Mouse (Mus musculus) stomach, postnatal 0 days (tissue): Measurements from ENCODE around the gene Il22ra1. TPM values are rescaled to one million over a fixed set of nuclear protein-coding genes. Genes with fewer than 3 reads are reported as not detected.

Experiments
- ATAC-seq: fragments of 200-750 bp; cut with Nextera tagmentation; 2 replicates; pipeline ENCODE4 v1.8.0; 2017; ENCODE audit not compliant: low FRiP score, low TSS enrichment
- DNase-seq: peaks from one replicate; pipeline ENCODE4 v3.0.0-alpha.2; 2016; ENCODE audit warnings: low spot score
- H3K27ac ChIP-seq: fragments of 300-500 bp; sonication (generic); replicated peaks from 2 replicates; pipeline ENCODE4 v1.5.1; 2014; ENCODE audit warnings: mild to moderate bottlenecking, control low read depth
- H3K27me3 ChIP-seq: fragments of 300-500 bp; sonication (generic); 2 replicates; pipeline ENCODE4 v1.6.1; 2014; ENCODE audit warnings: low read length; ENCODE audit not compliant: control insufficient read depth, insufficient read depth
- H3K36me3 ChIP-seq: fragments of 300-500 bp; sonication (generic); 2 replicates; pipeline ENCODE4 v1.6.1; 2014; ENCODE audit warnings: low read length, mixed read lengths; ENCODE audit not compliant: control insufficient read depth, insufficient read depth
- H3K4me1 ChIP-seq: fragments of 300-500 bp; sonication (generic); replicated peaks from 2 replicates; pipeline ENCODE4 v1.6.1; 2014; ENCODE audit warnings: antibody characterized with exemption; ENCODE audit not compliant: control insufficient read depth, insufficient read depth
- H3K4me2 ChIP-seq: fragments of 300-500 bp; sonication (generic); replicated peaks from 2 replicates; pipeline ENCODE4 v1.6.1; 2014; ENCODE audit warnings: low read depth, mild to moderate bottlenecking, control low read depth, moderate library complexity
- H3K4me3 ChIP-seq: fragments of 300-500 bp; sonication (generic); 2 replicates; pipeline ENCODE4 v1.5.1; 2014; ENCODE audit warnings: low read depth, low read length, control low read depth
- H3K9ac ChIP-seq: fragments of 300-500 bp; sonication (generic); 2 replicates; pipeline ENCODE4 v1.6.1; 2014; ENCODE audit warnings: mild to moderate bottlenecking, low read length, control low read depth, mixed read lengths
- H3K9me3 ChIP-seq: fragments of 300-500 bp; sonication (generic); 2 replicates; pipeline ENCODE4 v1.6.1; 2016; ENCODE audit warnings: low read length; ENCODE audit not compliant: control insufficient read depth
- CTCF ChIP-seq: IDR thresholded peaks from 2 replicates; pipeline ENCODE4 v1.5.1; 2016; ENCODE audit warnings: antibody characterized with exemption, low read depth, mild to moderate bottlenecking, moderate library complexity
- EP300 ChIP-seq: optimal IDR thresholded peaks from 2 replicates; pipeline ENCODE3; 2016; ENCODE audit warnings: antibody characterized with exemption
- WGBS: fragments of 180-500 bp; shearing (Covaris S2); extraction: QIAGEN DNeasy Blood & Tissue Kit; methylation state at CpG from one replicate; pipeline ENCODE4 v1.1.7; 2014; 5-methylcytosine and 5-hydroxymethylcytosine counted together
- polyA plus RNA-seq: library from polyadenylated mRNA; unstranded; fragments of >200 nt; fragmentation: Nextera tagmentation; extraction: Ambion mirVana; gene quantifications from 2 replicates; pipeline ENCODE4 v1.2.1, GENCODE M21; 2015

The Il22ra1 gene
- polyA plus RNA-seq, 1 experiment from 2014 or later: 0.63 TPM

DNA sequence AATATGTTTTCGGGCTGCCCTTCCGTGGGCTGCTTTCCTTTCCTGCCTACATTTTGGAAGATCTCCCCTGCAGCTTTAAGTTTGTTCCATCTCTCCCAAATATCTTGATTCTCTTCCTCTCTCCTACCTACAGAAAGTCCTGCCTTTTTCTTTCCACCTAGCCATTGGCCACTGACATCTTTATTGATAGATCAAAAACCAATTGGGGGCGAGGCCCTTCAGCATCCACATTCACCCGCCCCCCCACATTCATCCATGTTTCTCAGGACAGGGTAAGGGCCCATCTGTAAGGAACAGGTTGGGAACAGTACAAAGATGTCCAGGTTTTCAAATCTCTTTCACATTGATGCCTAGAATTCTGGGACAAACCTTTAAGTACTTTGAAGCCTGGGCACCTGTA, 48.9 kb downstream of the Il22ra1 start:
- TF ChIP-seq EP300 (no peak), CTCF (no peak)

DNA sequence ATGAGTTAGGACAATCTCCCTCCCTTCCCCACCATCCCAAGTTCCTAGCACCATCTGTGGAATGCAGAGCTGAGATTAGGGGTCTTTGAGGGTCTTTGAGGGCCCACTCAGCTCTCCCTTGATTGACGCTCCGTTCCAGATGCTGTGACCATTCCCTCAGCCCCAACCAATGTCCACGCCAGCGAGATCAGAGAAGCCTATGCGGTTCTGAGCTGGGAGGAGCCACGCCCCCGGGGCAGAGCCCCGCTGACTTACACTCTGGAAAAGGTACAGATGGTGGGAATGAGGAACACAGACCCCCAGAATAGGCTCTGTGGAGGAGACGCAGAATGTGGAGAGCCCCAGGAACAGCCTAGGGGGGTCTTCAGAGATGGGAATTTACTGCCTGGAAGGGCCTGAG, 51.7 kb downstream of the Il22ra1 start:
- no peak for TF ChIP-seq EP300
- TF ChIP-seq CTCF: no peak
- no peaks in the 10 kb centered on the region for H3K9me3 ChIP-seq
- WGBS: 65% methylated on average over 9 of the region's 9 CpGs
- H3K4me3 ChIP-seq: no peak overlapping the region
- no peak for ATAC-seq
- no peak overlapping the region for H3K27ac ChIP-seq
- no peaks in the 10 kb centered on the region for H3K27me3 ChIP-seq
- DNase-seq: no peak
- no peak overlapping the region for H3K9ac ChIP-seq
- no peak overlapping the region for H3K4me2 ChIP-seq
- H3K36me3 ChIP-seq: no peaks in the 10 kb centered on the region
- H3K4me1 ChIP-seq: 0 out of 2 replicates have a peak, but pooled peaks cover 3% of the 10 kb centered on the region

More for the DNA sequence above, 48.9 kb downstream of the Il22ra1 start:
- H3K4me1 ChIP-seq: 0 out of 2 replicates have a peak, but pooled peaks cover 3% of the 10 kb centered on the region
- no peaks in the 10 kb centered on the region for H3K27me3 ChIP-seq
- no peaks in the 10 kb centered on the region for H3K9me3 ChIP-seq
- H3K4me3 ChIP-seq: no peak overlapping the region
- no peak overlapping the region for H3K4me2 ChIP-seq
- no peak overlapping the region for H3K9ac ChIP-seq
- no peak for ATAC-seq
- DNase-seq: no peak
- H3K36me3 ChIP-seq: no peaks in the 10 kb centered on the region
- WGBS: 93% methylated on average over 4 of the region's 4 CpGs
- no peak overlapping the region for H3K27ac ChIP-seq

DNA sequence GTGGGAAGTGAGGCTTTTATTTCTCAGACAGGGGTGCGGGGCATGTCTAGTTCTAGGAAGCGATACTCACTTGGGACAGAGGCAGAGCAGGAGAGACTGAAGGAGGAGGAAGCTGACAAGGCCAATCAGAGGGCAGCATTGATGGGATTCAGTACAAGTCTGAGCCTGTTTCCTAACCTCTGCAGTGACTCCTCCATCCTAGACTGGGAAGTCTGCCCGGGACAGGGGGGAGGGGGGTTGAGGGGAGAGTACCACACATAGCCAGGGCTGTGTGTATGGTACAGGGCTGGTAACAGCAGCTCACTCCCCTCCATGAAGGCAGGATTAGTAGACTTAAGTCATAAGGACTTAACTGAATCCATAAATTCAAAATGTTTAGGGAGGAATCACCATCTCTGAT, 52.3 kb downstream of the Il22ra1 start:
- Histone ChIP-seq H3K9ac (no peak overlapping the region), H3K9me3 (no peaks in the 10 kb centered on the region), H3K27ac (no peak overlapping the region), H3K4me1 (0 out of 2 replicates have a peak, but pooled peaks cover 3% of the 10 kb centered on the region), H3K4me3 (no peak overlapping the region), H3K36me3 (no peaks in the 10 kb centered on the region), H3K4me2 (no peak overlapping the region), H3K27me3 (no peaks in the 10 kb centered on the region)
- ATAC-seq (peak; percentile 81), DNase-seq (peak; percentile 54)
- TF ChIP-seq CTCF (no peak), EP300 (no peak)
- WGBS: 56% methylated on average over 3 of the region's 3 CpGs

DNA sequence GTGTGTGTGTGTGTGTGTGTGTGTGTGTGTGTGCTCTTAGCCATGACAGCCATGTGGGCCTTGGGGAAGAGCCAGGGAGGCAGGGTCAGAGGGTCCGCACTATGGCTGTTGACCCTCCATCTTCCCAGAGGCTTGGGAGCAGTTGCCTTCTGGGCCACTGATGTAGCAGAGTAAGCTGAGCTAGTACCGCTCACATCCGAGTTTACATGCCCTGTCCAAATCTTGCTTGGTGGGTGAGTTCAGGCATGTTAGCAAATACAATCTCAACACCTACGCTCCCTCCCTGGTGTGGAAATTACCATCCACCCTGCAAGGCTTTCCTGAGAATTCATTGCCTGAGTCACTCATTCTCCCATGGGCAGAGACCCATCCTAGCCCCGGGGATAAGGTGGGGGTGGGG, 53.3 kb downstream of the Il22ra1 start:
- Histone ChIP-seq H3K36me3 (no peaks in the 10 kb centered on the region), H3K27me3 (no peaks in the 10 kb centered on the region), H3K4me2 (no peak overlapping the region), H3K4me1 (0 out of 2 replicates have a peak, but pooled peaks cover 3% of the 10 kb centered on the region), H3K9me3 (no peaks in the 10 kb centered on the region), H3K4me3 (no peak overlapping the region), H3K27ac (peak overlapping the region; percentile 49; the same call in 1 of the 2 replicates), H3K9ac (no peak overlapping the region)
- ATAC-seq (no peak), DNase-seq (no peak)
- TF ChIP-seq CTCF (no peak), EP300 (no peak)
- WGBS: 65% methylated on average over 5 of the region's 5 CpGs

DNA sequence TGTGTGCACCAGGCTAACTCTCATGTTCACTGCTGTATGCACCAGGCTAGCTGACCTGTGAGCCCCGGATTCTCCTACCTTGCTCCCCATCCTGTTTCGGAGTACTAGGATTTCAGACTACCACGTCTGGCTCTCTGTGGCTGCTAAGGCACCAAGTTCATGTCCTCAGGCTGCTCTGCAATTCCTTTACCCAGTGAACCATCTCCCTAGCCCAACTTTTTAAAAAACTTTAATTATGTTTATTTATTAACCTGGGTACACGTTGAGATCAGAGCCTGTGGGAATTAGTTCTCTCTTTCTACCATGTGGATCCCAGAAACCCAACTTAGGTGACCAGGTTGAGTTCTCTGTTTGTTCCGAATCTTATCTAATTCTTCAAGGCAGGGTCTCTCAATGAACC, 58.6 kb downstream of the Il22ra1 start:
- ATAC-seq (no peak), DNase-seq (no peak)
- Histone ChIP-seq H3K4me1 (no peaks in the 10 kb centered on the region), H3K9ac (no peak overlapping the region), H3K27ac (no peak overlapping the region), H3K36me3 (no peaks in the 10 kb centered on the region), H3K4me2 (no peak overlapping the region), H3K27me3 (no peaks in the 10 kb centered on the region), H3K4me3 (no peak overlapping the region), H3K9me3 (no peaks in the 10 kb centered on the region)
- TF ChIP-seq CTCF (no peak), EP300 (no peak)
- 70% methylated on average over 5 of the region's 5 CpGs for WGBS

DNA sequence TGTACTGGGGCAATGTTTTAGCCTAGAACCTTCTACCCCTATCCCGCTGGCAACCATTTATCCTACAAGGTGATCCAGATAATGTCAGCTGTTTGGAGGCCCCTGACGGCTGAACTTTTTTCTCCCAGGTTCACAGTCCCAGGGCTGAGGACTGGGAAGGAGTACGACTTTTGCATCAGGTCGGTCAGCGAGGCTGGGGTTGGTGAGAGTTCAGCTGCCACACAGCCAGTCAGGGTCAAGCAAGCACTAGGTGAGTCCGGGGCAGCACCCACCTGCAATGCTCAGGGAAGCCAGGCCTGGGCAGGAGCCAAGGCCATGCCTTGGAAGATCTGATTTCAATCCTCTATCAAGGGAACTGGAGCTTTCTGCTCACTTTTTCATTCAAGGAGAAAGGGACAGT, 59.3 kb downstream of the Il22ra1 start:
- Histone ChIP-seq H3K27me3 (no peaks in the 10 kb centered on the region), H3K4me2 (no peak overlapping the region), H3K4me1 (no peaks in the 10 kb centered on the region), H3K36me3 (no peaks in the 10 kb centered on the region), H3K9ac (no peak overlapping the region), H3K9me3 (no peaks in the 10 kb centered on the region), H3K27ac (no peak overlapping the region), H3K4me3 (no peak overlapping the region)
- WGBS: 76% methylated on average over 6 of the region's 6 CpGs
- no peak for DNase-seq
- TF ChIP-seq EP300: no peak
- no peak for TF ChIP-seq CTCF
- ATAC-seq: no peak
